Mouse (Mus musculus) right cerebral cortex, postnatal 10 days (tissue): ENCODE data around the gene Nbea.

Experiments
- DNase-seq, 2 experiments: peaks; one replicate each; pipeline ENCODE4 v3.0.0; 2021; ENCODE audit warnings: low spot score in 2 of 2

The Nbea gene

DNA sequence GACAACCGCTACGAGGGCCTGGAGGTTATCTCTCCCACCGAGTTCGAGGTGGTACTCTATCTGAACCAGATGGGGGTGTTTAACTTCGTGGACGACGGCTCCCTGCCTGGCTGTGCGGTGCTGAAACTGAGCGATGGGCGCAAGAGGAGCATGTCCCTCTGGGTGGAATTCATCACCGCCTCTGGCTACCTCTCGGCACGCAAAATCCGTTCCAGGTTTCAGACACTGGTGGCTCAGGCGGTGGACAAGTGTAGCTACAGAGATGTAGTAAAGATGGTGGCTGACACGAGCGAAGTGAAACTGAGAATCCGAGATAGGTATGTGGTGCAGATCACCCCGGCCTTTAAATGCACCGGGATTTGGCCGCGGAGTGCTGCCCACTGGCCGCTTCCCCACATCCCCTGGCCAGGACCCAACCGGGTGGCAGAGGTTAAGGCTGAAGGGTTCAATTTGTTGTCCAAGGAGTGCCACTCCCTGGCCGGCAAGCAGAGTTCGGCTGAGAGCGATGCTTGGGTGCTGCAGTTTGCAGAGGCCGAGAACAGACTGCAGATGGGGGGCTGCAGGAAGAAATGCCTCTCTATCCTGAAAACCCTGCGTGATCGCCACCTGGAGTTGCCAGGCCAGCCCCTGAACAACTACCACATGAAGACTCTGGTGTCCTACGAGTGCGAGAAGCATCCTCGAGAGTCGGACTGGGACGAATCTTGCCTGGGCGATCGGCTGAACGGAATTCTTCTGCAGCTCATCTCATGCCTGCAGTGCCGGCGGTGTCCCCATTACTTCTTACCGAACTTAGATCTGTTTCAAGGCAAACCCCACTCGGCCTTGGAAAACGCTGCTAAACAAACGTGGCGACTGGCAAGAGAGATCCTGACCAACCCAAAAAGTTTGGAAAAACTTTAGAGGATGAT is 400.1 kb downstream of the Nbea start:
- DNase-seq: no peak

GRCm38 (mm10) chr3:55782771-55783170 is 400.7 kb downstream of the Nbea start:
- no peak for DNase-seq

DNA sequence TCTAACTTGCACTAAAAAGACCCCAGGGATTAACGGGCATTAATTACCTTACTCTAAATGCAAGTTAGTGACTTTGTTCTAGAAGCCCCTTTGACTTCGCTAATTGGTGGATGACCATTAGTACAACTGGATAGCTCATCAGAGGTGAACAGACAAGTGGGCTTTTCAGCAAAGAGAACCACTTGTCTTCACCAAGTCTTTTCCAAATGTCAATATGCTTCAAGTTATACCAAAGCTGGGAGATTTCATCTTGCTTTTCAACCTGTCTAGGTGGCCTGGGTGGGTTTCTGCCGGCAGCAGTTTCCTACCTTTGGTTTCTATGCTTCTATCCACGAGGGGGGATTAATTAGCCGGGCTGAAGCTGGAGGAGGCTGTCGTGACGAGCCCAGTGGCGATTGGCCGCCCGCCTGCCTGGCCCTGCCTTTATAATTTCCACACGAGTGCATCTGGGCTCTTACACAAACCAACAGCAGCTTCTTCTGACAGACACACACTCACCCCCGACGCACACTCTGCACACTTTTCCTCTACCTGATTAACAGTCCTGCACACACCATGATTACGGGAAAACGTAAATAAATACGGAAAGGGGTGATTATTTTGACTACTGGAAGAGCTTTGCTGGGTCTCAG is 401.3 kb downstream of the Nbea start, which contains the start of gene Mab21l1:
Mab21l1 (plus strand) TSS at position 455 of the 632 bp plus-strand sequence.
- DNase-seq: peak; percentile 53 to 56

DNA sequence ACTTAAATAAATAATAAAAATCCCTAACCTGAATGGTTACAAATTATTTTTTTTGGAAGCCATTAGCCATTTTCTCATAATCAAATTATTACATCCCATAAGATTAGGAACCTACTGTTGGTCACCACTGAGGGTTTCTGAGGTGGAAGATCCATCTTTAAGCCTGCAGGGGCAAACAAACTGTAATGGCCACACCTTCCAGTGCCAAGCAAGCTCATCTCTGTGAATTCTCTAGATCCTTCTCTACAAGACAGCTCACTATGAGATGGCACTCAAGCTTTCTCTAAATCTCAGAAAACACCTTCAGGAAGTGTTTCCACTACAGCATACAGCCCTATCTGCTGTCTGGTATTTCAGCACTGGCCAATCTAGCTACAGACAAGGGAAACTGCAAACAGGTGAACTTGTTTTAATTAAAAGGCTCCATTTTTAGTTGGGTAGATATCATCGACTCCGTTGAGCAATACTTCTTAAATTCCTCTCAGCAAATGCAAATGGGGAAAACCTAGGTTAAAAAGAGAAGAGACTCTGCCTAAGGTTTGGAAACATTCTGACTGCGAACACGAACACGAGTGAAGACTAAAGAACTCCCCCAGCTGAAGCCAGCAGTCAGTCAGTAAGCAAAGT is 402.0 kb downstream of the Nbea start:
- no peak for DNase-seq

DNA sequence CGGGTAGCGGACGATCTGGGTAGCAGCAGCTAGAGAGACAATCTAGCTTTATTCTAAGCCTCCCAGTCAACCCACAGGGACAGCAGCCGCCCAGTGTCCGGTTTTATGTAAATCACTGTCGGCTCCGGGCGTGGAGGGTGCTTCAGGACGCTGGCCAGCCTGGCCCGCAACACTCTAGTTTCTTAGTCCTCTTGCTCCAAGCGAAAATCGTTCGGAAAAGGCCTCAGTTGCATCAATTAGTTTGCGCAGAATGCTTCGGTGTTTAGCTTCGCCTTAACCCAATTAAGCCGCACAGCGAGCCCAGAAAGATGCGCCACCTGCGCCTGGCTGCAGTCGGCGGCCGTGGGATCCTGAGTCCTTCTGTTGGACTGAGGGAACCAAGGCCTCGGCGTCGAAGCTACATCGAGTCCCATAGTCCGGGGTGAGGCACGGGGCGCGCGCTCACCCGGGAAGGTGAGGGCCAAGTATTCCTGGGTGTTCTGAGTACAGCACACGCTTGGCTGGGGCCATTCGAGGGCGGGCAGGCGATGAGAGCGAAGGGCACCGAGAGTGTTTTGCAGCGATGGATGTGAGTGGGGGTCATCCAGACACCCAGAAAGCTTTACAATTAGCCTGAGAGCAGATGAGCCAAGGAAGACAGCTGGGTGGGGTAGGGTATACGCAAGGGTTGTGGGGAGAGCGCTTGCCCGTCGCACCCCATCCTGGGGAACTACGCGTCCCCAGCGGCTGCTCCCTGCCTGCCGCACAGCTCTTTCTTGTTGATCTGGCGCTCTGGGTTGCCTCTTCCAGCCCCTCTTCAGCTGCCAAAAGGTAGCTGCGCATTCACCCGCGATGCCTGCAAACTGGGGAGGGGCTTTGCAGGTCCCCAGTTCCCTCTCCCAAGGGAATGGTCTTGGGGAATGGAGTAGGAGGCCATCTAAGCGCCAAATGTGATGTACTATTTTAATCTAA is 403.1 kb downstream of the Nbea start:
- peak in 1 of 2 experiments; percentile 52 for DNase-seq

DNA sequence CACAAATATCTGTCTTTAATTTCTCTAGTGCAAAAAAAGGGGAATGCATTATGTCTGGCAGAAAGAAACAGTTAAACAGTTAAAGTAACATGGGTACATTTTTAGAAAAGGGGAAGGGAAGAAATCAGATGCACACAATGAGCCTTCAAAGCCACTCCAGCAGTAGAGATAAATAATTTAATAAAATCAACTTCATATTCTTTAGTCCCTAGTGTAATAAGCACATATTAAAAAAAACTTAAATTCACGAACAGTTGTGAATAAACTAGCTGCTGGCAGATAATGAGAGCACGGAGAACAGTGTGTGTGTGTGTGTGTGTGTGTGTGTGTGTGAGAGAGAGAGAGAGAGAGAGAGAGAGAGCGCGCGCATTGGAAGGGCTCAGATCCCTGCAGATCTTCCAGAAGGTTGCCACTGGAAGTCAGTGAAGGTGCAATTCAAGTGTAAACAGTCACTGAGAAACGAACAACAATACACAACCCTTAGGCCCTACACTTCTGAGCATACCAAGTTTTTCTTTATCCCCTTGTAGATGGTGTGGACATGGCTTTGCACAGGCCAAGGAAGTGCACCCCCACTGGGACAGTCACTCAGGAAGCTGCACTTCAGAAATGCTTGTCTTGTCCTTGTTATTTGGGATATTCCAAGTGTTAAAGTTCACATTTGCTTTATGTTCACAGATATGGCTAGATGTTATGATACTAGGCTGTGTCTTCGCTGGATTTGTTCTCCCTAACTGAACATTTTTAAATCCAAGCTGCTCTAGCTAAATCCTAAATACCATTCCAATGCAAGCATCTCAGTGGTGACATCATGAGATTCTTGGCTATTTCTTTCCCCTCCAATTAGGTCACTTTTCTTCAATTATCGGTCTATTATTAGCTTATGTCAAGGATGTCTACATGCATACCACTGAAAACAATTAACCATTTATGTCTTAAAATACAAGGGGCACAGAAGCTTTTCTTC is 404.5 kb downstream of the Nbea start:
- DNase-seq: no peak

- DNase-seq: no peak
These were observed 406.0 kb downstream of the Nbea start for GRCm38 (mm10) chr3:55777501-55777900.

DNA sequence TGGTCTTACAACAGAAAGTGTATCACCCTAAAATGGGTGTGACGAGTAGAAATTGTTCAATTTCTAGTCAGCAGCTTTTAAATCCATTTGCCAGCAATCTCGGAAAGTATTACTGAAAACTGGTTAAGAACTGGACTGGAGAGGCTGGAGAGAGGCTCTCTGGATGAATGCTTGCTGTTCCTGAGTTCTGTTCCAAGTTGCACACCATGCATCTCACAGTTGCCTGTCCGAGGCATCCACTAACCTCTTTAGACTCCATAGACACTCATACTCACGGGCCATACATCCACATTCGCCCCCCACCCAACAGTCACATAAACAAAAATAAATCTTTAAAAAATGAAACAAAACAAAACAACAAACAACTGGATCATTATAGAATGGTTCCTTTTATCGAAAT is 407.7 kb downstream of the Nbea start:
- no peak for DNase-seq

GRCm38 (mm10) chr3:55775245-55775644 is 408.3 kb downstream of the Nbea start:
- no peak for DNase-seq

- no peak for DNase-seq
These were observed 409.3 kb downstream of the Nbea start for GRCm38 (mm10) chr3:55774203-55774602.

DNA sequence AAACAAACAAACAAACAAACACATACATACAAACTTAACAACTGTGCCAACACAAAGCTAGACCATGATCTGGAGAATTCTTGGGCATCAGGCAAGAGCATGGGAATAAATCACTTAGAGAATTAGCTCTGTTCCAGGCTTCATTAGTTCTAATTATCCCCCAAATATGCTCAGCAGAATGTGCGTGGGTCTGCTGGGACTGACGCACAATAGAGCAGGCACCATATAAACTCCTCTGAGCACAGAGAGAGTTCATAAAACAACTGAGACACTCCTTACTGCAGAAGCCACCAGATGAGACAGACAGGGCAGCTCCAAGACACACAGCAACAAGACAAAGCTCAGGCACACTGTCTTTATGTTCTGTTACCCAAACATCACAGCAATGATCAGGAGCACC is 414.2 kb downstream of the Nbea start:
- DNase-seq: no peak

GRCm38 (mm10) chr3:55768654-55769053 is 414.8 kb downstream of the Nbea start:
- no peak for DNase-seq

DNA sequence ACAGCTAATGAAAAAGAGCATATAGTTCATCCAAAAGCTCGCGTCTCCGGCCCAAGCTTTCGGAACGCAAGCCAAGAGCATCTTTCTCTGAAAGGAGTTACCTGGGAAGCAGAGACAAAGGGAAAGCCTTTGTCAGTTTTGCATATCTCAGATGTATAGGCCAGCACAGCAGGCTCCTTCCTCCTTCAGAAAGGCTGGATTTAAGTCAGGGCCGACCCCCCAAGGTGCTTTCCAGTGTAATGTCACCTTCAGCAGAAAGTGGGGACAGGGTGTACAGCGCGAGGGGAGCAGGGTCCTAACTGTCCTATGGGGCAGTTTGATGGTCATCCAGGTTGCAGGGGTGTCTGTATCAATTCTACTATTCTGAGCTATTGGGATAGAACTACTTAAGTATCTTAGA is 419.9 kb downstream of the Nbea start:
- DNase-seq: peak in 1 of 2 experiments; percentile 11

DNA sequence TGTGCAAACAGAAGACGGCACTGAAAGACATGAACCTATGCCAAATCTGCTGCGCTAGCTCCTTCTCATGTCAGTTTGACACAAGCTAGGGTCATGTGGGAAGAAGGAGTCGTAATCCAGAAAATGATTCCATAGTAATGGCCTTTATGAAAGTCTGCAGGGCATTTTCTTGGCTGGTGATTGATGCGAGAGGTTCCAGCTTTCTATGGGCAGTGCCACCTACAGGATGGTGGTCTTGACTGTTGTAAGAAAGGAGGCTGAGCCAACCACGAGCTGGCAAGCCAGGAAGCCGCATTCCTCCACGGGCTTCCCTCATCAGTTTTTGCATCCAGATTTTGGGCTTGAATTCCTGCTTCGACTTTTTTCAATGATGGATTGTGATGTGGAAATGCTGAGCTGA is 425.2 kb downstream of the Nbea start:
- no peak for DNase-seq

DNA sequence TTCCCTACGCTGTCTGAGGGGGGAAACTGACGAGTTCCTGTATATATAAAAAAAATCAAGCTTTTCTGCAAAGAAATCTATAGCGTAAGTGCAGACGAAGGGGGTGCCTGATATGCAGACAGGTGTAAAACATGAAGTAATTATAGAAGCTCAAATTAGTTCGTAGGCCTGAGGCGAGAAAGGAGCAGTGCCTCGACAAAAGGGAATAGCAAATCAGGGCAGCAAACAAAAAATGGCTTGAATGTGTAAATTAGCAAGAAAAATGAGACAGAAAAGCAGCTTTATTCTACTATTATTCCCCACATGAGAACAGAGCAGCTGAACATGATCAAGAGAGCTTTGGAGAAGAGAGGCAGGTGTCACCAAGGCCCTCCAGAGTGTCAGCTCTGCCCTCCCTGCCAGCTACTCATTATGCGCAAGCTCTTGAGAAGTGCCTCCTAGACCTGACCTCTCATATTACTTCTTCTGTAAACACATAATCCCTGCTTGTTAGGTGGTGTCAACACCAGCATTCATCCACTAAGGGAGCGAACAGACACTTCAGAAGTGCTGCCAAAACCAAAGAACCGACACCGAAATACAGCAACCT is 426.8 kb downstream of the Nbea start:
- no peak for DNase-seq

- DNase-seq: no peak
These were observed 427.5 kb downstream of the Nbea start for GRCm38 (mm10) chr3:55755805-55756601.

- DNase-seq: no peak
These were observed 428.4 kb downstream of the Nbea start for GRCm38 (mm10) chr3:55754981-55755608.

DNA sequence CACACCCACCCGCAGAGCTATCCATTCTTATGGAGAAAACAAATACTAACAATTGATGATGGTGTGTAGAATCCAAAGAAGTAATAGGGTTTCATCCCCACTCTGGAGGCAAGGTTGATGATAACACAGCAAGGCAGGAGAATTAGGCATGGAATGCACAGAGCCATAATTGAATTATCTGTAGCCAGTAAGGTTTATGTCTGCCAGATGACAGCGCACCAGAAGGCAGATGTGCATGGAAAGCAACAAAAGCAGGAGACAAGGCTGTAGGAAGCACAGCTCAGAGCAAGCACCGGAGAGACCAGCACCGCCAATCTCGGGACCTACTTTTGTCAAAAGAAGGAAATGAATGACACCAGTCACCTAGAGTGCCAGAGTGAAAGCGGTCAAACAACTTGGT is 429.6 kb downstream of the Nbea start:
- DNase-seq: no peak

DNA sequence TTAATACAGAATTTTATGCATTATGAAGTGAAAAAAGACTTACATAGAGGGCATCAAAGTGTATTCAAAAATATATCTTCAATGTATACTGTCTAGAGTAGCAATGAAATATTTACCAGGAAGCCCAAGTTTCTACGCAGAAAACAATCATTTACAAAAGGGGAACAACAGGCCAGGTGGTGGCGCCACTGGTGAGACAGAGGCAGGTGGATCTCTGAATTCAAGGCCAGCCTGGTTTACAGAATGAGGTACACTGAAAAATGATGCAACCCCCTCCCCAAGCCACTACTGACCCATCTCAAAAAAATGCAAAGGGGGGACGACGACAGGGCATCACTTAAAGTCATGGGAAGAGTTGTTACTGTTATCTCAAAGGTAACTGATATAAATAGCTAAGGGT is 430.9 kb downstream of the Nbea start:
- DNase-seq: peak in 1 of 2 experiments; percentile 21
